Mouse (Mus musculus) left cerebral cortex, adult 18-20 months (tissue): ENCODE data around the gene Gm6370. TPM values are rescaled to one million over a fixed set of nuclear protein-coding genes. Genes with fewer than 3 reads are reported as not detected.
A peak's percentile ranks its signal among the peaks of the same experiment; 100 is the strongest.
"Not testable (repeated sequence)": the region's sequence is repeated elsewhere in the genome, so short reads cannot be mapped to it uniquely, and the experiment has no call there.

Experiments
- DNase-seq, 2 experiments: peaks; one replicate each; pipeline ENCODE4 v3.0.0; 2021 to 2022; ENCODE audit warnings: low spot score in 2 of 2, mixed read lengths in 1 of 2
- long read RNA-seq, 2 experiments: library from polyadenylated mRNA; stranded (forward); transcript quantifications; one replicate each; pipeline ENCODE4 v2.0.0; 2021
- total RNA-seq, 2 experiments: library from RNA; stranded (reverse); gene quantifications; 2 replicates each; pipeline ENCODE4 v1.2.3; 2021

Gene Gm6370
- total RNA-seq: not detected
- long read RNA-seq, experiment 1: 0 reads
- long read RNA-seq, experiment 2: 0 reads

DNA sequence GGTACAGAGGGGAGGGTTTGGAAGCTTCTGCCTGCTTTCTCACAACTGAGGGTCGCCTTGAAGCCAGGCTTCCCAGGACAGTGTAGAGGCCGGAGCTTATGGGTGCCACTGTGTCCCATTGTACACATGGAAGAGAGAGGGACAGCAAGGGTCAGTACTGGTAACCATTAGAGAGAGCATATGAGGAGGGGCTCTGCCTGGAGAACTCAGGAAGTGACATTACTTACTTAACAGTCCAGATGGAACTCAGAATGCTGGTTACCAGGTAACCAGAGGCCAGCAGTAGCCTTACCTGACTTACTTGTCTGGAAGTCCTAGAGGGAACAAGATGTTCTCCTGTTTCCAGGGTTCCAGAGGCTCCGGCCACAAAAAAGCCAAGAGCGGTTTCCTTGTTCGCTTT is at the start of gene Gm6370:
Gene Gm6370, plus strand, starts transcription at position 301 of the 400 bp plus-strand sequence.
- not testable (repeated sequence) for DNase-seq

DNA sequence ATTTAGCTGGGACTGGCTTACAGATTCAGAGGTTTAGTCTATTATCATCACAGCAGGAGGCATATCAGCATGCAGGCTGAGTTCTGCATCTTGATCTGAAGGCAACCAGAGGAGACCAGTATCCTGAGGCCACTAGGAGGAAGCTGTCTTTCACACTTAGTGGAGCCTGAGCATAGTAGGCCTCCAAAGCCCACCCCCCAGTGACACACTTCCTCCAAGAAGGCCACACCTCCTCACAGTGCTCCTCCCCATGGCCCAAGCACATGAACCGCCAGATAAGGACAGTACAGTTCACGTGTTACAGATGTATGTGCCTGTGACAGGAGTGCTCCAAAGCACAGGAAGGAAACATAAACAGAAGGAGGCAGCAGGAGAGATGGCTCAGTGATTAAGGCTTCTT is 48.4 kb upstream of the Gm6370 start:
- no peak for DNase-seq

DNA sequence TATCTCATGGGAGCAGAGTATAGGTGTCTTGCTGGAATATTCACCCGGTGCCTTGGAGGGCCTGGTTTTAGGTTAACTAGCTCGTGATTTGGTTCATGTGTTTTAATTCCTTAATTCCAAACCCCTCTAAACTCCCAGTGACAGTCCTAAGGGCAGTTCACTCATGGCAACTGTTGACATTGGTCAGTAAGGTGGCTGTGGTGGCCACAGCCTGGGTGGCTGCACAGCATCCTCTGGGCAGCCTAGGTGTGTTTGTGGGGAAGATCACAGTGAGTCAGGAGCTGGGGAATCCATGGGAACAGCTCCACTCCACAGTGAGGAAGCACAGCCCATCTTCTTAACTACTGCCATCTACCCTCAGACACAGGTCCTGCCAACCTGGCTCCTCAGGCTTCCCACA is 44.5 kb upstream of the Gm6370 start:
- DNase-seq: no peak

DNA sequence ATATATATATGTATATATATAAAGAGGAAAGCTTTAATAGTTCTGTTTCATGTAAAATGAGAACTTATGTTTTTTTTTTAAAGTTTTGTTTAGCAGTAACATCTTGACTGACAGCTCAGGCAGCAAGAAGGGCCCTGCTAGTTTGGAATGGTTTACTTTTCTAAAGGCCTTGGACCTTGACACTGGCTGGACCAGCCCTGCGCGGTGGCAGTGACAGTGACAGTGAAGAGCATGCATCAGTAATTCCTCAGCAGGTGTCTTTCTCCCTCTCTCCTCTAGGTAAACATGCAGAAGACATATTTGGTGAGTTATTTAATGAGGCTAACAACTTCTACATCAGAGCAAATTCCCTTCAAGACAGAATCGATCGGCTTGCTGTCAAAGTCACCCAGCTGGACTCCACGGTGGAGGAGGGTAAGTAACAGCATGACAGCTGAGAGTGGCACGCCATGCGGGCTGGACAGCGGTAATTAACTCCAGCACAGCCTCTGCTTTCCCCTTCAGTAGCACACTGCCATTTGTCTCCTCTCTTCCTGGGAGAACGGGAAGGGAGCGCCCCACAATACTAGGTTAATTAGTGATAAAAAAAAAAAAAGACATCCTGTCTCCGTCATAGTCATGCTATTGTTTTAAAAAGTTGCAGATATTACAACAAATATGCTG is 39.4 kb upstream of the Gm6370 start:
- DNase-seq: no peak

DNA sequence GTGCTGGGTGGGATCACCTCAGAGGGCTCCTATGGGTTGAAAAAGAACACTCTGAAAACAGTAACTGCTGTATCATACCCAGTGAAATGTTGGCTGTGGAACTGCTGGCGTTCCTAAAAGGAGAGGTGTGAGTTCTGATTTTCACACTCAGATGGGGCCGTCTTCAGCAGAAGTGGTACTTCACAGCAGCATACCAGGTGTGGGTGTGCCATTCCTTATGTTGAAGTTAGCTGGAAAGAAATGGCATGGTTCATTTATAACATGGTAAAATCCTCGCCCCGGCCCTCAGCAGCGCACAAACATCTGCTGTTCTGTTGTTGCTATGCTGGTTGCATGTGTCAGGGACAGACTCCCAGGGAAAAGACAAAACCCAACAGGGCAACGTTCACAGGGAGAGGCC is 37.6 kb upstream of the Gm6370 start:
- DNase-seq: peak; percentile 24 to 25

DNA sequence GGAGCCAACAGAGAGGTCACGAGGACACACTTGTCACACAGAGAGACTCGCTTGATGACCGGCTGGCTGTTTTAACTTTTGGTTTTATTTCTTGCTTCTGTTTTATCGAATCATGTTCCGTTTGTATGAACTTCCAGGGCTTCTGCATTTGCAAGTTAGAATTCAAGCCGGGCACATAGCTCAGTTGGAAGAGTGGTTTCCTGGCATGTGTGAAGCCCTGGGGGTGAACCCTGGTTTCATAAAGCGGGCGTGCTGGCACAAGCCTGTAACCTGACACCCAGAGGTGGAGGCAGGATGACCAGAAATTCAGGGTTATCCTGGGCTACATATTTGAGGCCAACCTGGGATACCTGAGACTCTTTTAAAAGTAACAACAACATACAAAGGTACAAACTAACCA is 29.6 kb upstream of the Gm6370 start:
- no peak for DNase-seq

DNA sequence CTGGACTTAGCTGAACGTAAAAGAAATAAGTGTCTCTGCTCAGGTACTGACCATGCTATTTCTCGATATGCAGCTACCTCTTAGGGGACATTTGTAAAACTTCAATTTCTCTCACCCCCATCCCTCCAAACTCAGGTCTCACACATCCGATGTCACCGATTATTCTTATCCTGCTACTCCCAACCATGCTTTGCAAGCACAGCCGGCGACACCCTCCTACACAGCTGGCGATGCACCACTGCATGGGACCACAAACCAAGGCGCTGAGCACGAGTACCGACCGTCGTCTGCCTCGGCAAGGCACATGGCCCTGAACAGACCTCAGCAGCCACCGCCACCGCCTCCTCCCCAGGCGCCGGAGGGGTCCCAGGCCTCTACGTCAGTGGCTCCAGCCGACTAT is 24.5 kb upstream of the Gm6370 start:
- peak; percentile 27 to 30 for DNase-seq

DNA sequence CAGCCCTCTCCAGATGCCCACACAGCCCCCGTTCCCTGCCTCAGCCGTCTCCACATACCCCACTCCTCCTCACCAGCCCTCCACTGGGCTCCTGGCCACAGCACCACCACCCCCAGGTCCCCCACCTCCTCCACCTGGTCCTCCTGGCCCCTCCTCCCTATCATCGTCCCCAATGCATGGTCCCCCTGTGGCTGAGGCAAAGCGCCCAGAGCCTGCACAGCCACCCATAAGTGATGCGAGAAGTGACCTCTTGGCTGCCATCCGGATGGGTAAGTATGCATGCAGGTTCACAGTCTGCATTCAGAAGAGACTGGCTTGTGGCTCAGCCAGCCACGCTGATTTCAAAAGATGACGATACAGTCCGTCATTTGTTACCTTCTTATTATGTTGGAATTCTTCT is 22.9 kb upstream of the Gm6370 start:
- no peak for DNase-seq

DNA sequence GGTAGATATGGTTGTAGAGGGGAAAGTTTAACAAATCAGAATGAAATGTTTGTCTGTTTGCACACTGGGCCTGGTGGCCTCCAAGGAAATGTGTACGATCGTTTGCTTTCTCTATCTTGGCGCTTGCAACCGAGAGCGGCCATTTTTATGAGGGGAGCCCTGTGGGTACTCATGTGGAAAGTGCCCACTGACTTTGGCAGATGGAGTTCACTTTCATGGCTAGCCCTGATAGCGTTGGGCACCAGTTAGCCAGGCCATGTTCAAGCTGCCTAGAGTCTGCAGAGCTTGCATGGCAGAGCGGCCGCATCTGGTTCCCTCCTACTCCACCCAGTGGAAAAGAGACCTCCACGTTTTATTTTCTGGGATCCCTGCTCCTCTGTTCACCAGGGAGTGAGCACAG is 20.3 kb upstream of the Gm6370 start:
- DNase-seq: no peak

DNA sequence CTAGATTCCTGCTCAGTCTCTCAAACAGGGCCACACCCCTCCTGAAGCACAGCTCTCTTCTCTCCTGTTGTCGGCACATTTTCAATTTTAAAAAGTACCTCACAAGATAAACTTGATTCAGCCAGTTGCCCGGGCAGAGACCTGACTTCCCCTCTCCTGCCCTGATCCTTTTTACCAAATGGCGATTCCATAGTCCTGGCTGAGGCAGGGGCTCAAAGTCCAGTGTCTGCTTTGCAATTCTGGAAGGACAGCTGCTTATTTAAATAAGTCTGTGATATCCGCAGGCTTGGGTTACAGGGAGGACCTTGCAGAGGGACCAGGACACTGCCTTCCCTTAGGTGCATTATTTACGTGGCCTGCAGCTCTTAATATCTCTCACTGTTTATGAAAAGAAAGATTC is 19.9 kb upstream of the Gm6370 start:
- DNase-seq: no peak

DNA sequence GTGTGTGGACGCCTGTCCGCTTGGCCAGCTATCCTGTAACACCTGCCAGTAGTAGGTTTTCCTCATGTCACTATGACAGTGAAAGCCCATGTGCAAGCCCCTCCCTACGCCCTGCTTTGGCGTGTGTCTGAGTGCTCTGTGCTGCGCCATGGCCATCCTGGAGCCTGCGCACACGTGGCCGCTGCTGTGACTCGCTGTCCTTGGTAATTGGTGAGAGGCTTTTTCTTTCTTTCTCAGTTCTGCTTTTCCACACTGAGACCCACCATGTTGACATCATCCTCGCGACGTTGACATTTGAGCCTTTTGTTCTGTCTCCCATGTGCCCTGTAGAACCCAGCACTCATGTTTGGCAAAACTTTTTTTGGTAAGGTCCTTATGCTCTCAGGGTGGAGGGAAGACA is 19.3 kb upstream of the Gm6370 start:
- peak in 1 of 2 experiments; percentile 12 for DNase-seq

DNA sequence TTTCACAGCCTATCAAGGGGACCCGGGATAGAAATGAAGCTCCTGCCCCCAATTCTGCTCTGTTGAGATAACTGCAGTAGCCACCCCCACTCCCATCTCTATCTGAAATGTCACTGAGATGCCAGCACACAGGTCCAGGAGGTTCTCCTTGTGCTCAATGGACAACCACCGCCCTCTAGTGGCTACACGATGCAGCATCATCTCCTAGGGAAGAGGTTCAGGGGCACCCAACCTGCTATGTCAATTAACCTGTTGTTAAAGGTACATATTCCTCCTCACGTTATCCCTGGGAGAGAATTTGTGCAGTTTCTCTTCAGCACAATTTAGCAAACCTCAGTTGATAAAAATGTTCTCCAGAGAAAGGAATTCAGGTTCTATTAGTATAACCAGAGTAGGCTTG is 11.6 kb upstream of the Gm6370 start:
- peak; percentile 22 to 47 for DNase-seq

DNA sequence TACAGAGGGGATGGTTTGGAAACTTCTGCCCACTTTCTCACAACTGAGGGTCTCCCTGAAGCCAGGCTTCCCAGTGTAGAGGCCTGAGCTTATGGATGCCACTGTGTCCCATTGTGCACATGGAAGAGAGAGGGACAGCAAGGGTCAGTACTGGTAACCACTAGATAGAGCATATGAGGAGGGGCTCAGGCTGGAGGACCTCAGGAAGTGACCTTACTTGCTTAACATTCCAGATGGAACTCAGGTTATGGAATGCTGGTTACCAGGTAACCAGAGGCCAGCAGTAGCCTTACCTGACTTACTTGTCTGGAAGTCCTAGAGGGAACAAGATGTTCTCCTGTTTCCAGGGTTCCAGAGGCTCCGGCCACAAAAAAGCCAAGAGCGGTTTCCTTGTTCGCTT is 9.5 kb upstream of the Gm6370 start, which contains the start of gene Gm6408:
Gene Gm6408, plus strand, starts transcription at position 301 of the 400 bp plus-strand sequence.
- not testable (repeated sequence) for DNase-seq

DNA sequence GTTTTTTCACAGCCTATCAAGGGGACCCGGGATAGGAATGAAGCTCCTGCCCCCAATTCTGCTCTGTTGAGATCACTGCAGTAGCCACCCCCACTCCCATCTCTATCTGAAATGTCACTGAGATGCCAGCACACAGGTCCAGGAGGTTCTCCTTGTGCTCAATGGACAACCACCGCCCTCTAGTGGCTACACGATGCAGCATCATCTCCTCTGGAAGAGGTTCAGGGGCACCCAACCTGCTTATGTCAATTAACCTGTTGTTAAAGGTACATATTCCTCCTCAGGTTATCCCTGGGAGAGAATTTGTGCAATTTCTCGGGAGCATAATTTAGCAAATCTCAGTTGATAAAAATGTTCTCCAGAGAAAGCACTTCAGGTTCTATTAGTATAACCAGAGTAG is 2.2 kb upstream of the Gm6370 start:
- peak; percentile 27 to 56 for DNase-seq

DNA sequence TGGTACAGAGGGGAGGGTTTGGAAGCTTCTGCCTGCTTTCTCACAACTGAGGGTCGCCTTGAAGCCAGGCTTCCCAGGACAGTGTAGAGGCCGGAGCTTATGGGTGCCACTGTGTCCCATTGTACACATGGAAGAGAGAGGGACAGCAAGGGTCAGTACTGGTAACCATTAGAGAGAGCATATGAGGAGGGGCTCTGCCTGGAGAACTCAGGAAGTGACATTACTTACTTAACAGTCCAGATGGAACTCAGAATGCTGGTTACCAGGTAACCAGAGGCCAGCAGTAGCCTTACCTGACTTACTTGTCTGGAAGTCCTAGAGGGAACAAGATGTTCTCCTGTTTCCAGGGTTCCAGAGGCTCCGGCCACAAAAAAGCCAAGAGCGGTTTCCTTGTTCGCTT is 10.9 kb downstream of the Gm6370 start, which contains the start of gene 4930449I24Rik:
Gene 4930449I24Rik, plus strand, starts transcription at position 301 of the 400 bp plus-strand sequence.
- DNase-seq: not testable (repeated sequence)

DNA sequence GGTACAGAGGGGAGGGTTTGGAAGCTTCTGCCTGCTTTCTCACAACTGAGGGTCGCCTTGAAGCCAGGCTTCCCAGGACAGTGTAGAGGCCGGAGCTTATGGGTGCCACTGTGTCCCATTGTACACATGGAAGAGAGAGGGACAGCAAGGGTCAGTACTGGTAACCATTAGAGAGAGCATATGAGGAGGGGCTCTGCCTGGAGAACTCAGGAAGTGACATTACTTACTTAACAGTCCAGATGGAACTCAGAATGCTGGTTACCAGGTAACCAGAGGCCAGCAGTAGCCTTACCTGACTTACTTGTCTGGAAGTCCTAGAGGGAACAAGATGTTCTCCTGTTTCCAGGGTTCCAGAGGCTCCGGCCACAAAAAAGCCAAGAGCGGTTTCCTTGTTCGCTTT is 22.7 kb downstream of the Gm6370 start, which contains the start of gene Gm3402:
Gene Gm3402, plus strand, starts transcription at position 301 of the 400 bp plus-strand sequence.
- DNase-seq: not testable (repeated sequence)

DNA sequence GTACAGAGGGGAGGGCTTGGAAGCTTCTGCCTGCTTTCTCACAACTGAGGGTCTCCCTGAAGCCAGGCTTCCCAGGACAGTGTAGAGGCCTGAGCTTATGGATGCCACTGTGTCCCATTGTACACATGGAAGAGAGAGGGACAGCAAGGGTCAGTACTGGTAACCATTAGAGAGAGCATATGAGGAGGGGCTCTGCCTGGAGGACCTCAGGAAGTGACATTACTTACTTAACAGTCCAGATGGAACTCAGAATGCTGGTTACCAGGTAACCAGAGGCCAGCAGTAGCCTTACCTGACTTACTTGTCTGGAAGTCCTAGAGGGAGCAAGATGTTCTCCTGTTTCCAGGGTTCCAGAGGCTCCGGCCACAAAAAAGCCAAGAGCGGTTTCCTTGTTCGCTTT is 34.3 kb downstream of the Gm6370 start, which contains the start of gene Gm3404:
Gene Gm3404, plus strand, starts transcription at position 301 of the 400 bp plus-strand sequence.
- DNase-seq: not testable (repeated sequence)

DNA sequence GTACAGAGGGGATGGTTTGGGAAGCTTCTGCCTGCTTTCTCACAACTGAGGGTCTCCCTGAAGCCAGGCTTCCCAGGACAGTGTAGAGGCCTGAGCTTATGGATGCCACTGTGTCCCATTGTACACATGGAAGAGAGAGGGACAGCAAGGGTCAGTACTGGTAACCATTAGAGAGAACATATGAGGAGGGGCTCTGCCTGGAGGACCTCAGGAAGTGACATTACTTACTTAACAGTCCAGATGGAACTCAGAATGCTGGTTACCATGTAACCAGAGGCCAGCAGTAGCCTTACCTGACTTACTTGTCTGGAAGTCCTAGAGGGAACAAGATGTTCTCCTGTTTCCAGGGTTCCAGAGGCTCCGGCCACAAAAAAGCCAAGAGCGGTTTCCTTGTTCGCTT is 46.2 kb downstream of the Gm6370 start, which contains the start of gene Gm3409:
Gene Gm3409, plus strand, starts transcription at position 301 of the 400 bp plus-strand sequence.
- DNase-seq: not testable (repeated sequence)

Other genes with a start within 250 kb of the Gm6370 start
- gene Wasf3, start 106.4 kb upstream of the Gm6370 start, total RNA-seq: 10 to 100 TPM; 87.4 to 91.9 TPM
- gene Gm6408, start 9.4 kb upstream of the Gm6370 start, total RNA-seq: not detected
- not detected for gene 4930449I24Rik, start 11.0 kb downstream of the Gm6370 start, total RNA-seq
- gene Gm3402, start 22.8 kb downstream of the Gm6370 start, total RNA-seq: not detected
- not detected for gene Gm3404, start 34.4 kb downstream of the Gm6370 start, total RNA-seq
- gene Gm3409, start 46.3 kb downstream of the Gm6370 start, total RNA-seq: not detected
- gene Gm3415, start 64.8 kb downstream of the Gm6370 start, total RNA-seq: not detected
- 10 to 100 TPM; 24.4 to 30.5 TPM for gene Gpr12, start 93.9 kb downstream of the Gm6370 start, total RNA-seq